In the genomic region with DNA sequence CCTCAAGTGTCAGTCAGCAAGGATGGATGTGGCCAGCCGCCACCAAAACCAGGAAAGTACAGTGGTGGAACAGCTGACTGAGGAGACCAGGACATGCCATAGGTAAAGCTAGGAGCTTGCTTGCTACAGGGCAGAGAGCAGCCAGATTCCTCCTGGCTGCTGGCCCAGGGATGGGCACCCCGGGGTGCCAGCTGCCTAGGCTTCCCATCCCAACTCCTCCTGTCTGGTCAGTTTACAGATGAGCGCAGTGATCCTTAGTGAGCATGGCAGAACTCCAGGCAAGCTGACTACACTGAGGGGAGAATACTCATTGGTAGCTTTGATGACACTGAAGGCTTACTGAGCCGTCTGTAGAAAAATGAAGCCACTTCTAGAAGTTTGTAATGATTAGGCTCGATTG, we compare ENCODE assay signal across 10 mouse cellular contexts. TPM values are rescaled to one million over a fixed set of nuclear protein-coding genes. Genes with fewer than 3 reads are reported as not detected.
DNase-seq lines count a peak whose midpoint lies in the region; ATAC-seq and TF ChIP-seq lines count a peak whose summit lies in the region.
"Had no signal": no experiment of that assay in that cellular context is flagged by ENCODE, and none has a peak within 500 bp of the region (broad histone marks: within the 10 kb centered on the region; RNA-seq: fewer than 3 reads in every experiment).

No protein-coding gene starts in this region.

- peak overlapping the region; percentile 50 for H3K4me3 ChIP-seq in heart, embryonic 11.5 days (ENCODE audit: low read depth, low read length)
- H3K4me3 ChIP-seq: limb, embryonic 12.5 days had no signal

- H3K36me3 ChIP-seq in heart, embryonic 11.5 days (ENCODE audit: control insufficient read depth, insufficient read depth, low read length) = no peaks in the 10 kb centered on the region
- H3K36me3 ChIP-seq: limb, embryonic 12.5 days had no signal

- peak overlapping the region; percentile 96 for H3K27ac ChIP-seq in heart, embryonic 11.5 days (ENCODE audit: low read depth, low read length)

- H3K4me2 ChIP-seq in heart, embryonic 11.5 days = peak overlapping the region; percentile 66
- H3K4me2 ChIP-seq: limb, embryonic 12.5 days had no signal

- no peaks in the 10 kb centered on the region for H3K9me3 ChIP-seq in heart, embryonic 11.5 days (replicated peaks; ENCODE audit: control insufficient read depth, low read length)
- H3K9me3 ChIP-seq: limb, embryonic 12.5 days had no signal

- in situ Hi-C loops in Patski (cut with MboI; ENCODE audit: low pct_unique_long_range_greater_than_20kb) = no loop called here

- ATAC-seq in heart, embryonic 11.5 days (replicated peaks; ENCODE audit: insufficient number of reproducible peaks, low FRiP score, low TSS enrichment) = no peak
- peak; percentile 38 for ATAC-seq in Patski

- peaks cover 64% of the 10 kb centered on the region for H3K4me1 ChIP-seq in heart, embryonic 11.5 days (ENCODE audit: control insufficient read depth, insufficient read depth, low read length)

- 35% methylated on average over 5 of the region's 5 CpGs for WGBS in heart, embryonic 11.5 days (ENCODE audit: insufficient replicate concordance)

- CTCF ChIA-PET in Patski (lab: Charles Lee) = interaction anchor here (1.1 kb wide), 2 partner anchors 24 to 35 kb away, joined by 4 to 6 read pairs; no protein-coding TSS in a partner anchor

- H3K9ac ChIP-seq in heart, embryonic 11.5 days (ENCODE audit: low read depth, low read length) = peak overlapping the region; percentile 60; the same call in 1 of the 2 replicates
- H3K9ac ChIP-seq: limb, embryonic 12.5 days had no signal

- no peak for TF ChIP-seq CTCF in Patski (IDR thresholded peaks at IDR 0.05)

- DNase-seq in heart, adult 9 months (ENCODE audit: low spot score in 2 of 2) = no peak
- DNase-seq in left cerebral cortex, postnatal 4 days = peak; percentile 86
- DNase-seq in left cerebral cortex, adult 9 months (ENCODE audit: low spot score in 2 of 2) = no peak
- no peak for DNase-seq in Patski (ENCODE audit: low read depth, low spot score)
- DNase-seq in cerebellum, postnatal 14 days = peak; percentile 72 to 78
- no peak for DNase-seq in adrenal gland, adult 18-20 months (ENCODE audit: low spot score in 2 of 2)
- no peak for DNase-seq in frontal cortex, adult 2 months (ENCODE audit: extremely low spot score in 1 of 2, low spot score in 1 of 2)
- DNase-seq: adrenal gland, adult 2 months had no signal

- intact Hi-C loops in left cerebral cortex, postnatal 4 days (cut with DNase I) = no loop called here

- POLR2A ChIA-PET in Patski (lab: Charles Lee) = no interaction called here

- no peaks in the 10 kb centered on the region for H3K27me3 ChIP-seq in heart, embryonic 11.5 days (ENCODE audit: control insufficient read depth, insufficient read depth, low read length)
- H3K27me3 ChIP-seq in Patski = no peaks in the 10 kb centered on the region
- H3K27me3 ChIP-seq: limb, embryonic 12.5 days had no signal

RNA-seq across cellular contexts. Expression of gene C1qtnf9, which starts 32.7 kb away (rescaled TPM):
- not detected in 2 replicates for polyA plus RNA-seq in heart, embryonic 11.5 days (2014; fragmentation: Nextera tagmentation; extraction: Ambion mirVana)
- under 1 TPM in 1 of 2 experiments, not detected in 1; 0.20 TPM for total RNA-seq in left cerebral cortex, postnatal 4 days (2021)
- polyA plus RNA-seq in Patski (2021) = not detected
- 1 to 10 TPM; 2.4 to 6.8 TPM for total RNA-seq in adrenal gland, adult 18-20 months (2021)
- 0.23 and 0.50 TPM in 2 replicates for polyA plus RNA-seq in frontal cortex, adult 2 months (2012; rRNA removed)

RNA-seq across cellular contexts. Expression of gene Mipep, which starts 49.2 kb away (rescaled TPM):
- polyA plus RNA-seq in heart, embryonic 11.5 days (2014; fragmentation: Nextera tagmentation; extraction: Ambion mirVana) = 26.0 and 29.9 TPM in 2 replicates
- 10 to 100 TPM; 23.3 to 25.3 TPM for total RNA-seq in left cerebral cortex, postnatal 4 days (2021)
- polyA plus RNA-seq in Patski (2021) = 20.9 TPM
- total RNA-seq in adrenal gland, adult 18-20 months (2021) = 10 to 100 TPM; 39.0 to 50.0 TPM
- polyA plus RNA-seq in frontal cortex, adult 2 months (2012; rRNA removed) = 14.6 and 16.7 TPM in 2 replicates

Comparison
In these comparisons a context has a peak if more than half of its experiments do, and no peak if none do; other contexts are left out.
1. DNase-seq: peak in left cerebral cortex, postnatal 4 days (single experiment) and cerebellum, postnatal 14 days (2 of 2); none in heart, adult 9 months (0 of 2), left cerebral cortex, adult 9 months (0 of 2), Patski (single experiment), adrenal gland, adult 18-20 months (0 of 2) and frontal cortex, adult 2 months (0 of 2).